In genomic region chr2:179863266-179863665, GRCm38 (mm10) we compare ENCODE assay signal across 12 mouse cellular contexts.
DNase-seq lines count a peak whose midpoint lies in the region; ATAC-seq and TF ChIP-seq lines count a peak whose summit lies in the region.
"Had no signal": no experiment of that assay in that cellular context is flagged by ENCODE, and none has a peak within 500 bp of the region (broad histone marks: within the 10 kb centered on the region; RNA-seq: fewer than 3 reads in every experiment).

No protein-coding gene starts in this region.

- 0 out of 2 replicates have a peak, but pooled peaks have one; percentile 26 for TF ChIP-seq CTCF in cerebellum, adult 2 months (IDR thresholded peaks at IDR 0.05; ENCODE audit: borderline replicate concordance, insufficient read depth, low read depth, low read length)
- TF ChIP-seq CTCF in kidney, postnatal 0 days (IDR thresholded peaks at IDR 0.05; ENCODE audit: low read depth) = peak; percentile 67

- DNase-seq in cerebellum, adult 2 months = no peak
- DNase-seq in kidney, postnatal 0 days (ENCODE audit: low spot score) = no peak
- DNase-seq in kidney, postnatal 25 days = no peak
- peak; percentile 29 for DNase-seq in A20 (ENCODE audit: low read depth, low spot score)
- peak; percentile 37 for DNase-seq in embryonic facial prominence, embryonic 10.5 days (ENCODE audit: low spot score)
- DNase-seq in frontal cortex, adult 2 months (ENCODE audit: extremely low spot score in 1 of 2, low spot score in 1 of 2) = no peak
- DNase-seq in spleen, postnatal 14 days (ENCODE audit: low spot score in 2 of 2) = no peak
- DNase-seq: adrenal gland, postnatal 25 days; layer of hippocampus, adult 9-11 months had no signal

- H3K27ac ChIP-seq in cerebellum, adult 2 months (ENCODE audit: insufficient read depth, low read length) = no peak overlapping the region
- H3K27ac ChIP-seq in kidney, postnatal 0 days = no peak overlapping the region
- H3K27ac ChIP-seq in embryonic facial prominence, embryonic 10.5 days (replicated peaks) = no peak overlapping the region
- H3K27ac ChIP-seq: heart, embryonic 10.5 days; lung, embryonic 15.5 days had no signal

- no peak for TF ChIP-seq POLR2A in cerebellum, adult 2 months (IDR thresholded peaks at IDR 0.05; ENCODE audit: borderline replicate concordance, insufficient read depth, low read length)

- H3K4me3 ChIP-seq in cerebellum, adult 2 months (replicated peaks; ENCODE audit: insufficient read depth, low read depth, low read length) = no peak overlapping the region
- H3K4me3 ChIP-seq in kidney, postnatal 0 days (replicated peaks; ENCODE audit: low read depth, low read length) = no peak overlapping the region
- H3K4me3 ChIP-seq in embryonic facial prominence, embryonic 10.5 days = no peak overlapping the region
- H3K4me3 ChIP-seq: heart, embryonic 10.5 days; lung, embryonic 15.5 days had no signal

- H3K36me3 ChIP-seq in kidney, postnatal 0 days (ENCODE audit: insufficient read depth, low read length) = no peaks in the 10 kb centered on the region
- no peaks in the 10 kb centered on the region for H3K36me3 ChIP-seq in embryonic facial prominence, embryonic 10.5 days (replicated peaks)
- H3K36me3 ChIP-seq: heart, embryonic 10.5 days; lung, embryonic 15.5 days had no signal

- WGBS in cerebellum, adult 2 months = 79% methylated on average over 3 of the region's 3 CpGs
- WGBS in kidney, postnatal 0 days = 70% methylated on average over 3 of the region's 3 CpGs
- WGBS in embryonic facial prominence, embryonic 10.5 days = 69% methylated on average over 3 of the region's 3 CpGs

- peaks cover 12% of the 10 kb centered on the region for H3K4me1 ChIP-seq in cerebellum, adult 2 months (ENCODE audit: control insufficient read depth, insufficient read depth, low read length)
- no peaks in the 10 kb centered on the region for H3K4me1 ChIP-seq in kidney, postnatal 0 days (replicated peaks; ENCODE audit: insufficient read depth, low read length)
- peaks cover 13% of the 10 kb centered on the region for H3K4me1 ChIP-seq in embryonic facial prominence, embryonic 10.5 days

- no peak overlapping the region for H3K4me2 ChIP-seq in kidney, postnatal 0 days (ENCODE audit: low read length)
- H3K4me2 ChIP-seq: lung, embryonic 15.5 days had no signal

- no peak for ATAC-seq in cerebellum, adult (ENCODE audit: insufficient number of reproducible peaks, low FRiP score, low TSS enrichment)
- ATAC-seq in kidney, postnatal 0 days (replicated peaks; ENCODE audit: low FRiP score, low read depth) = no peak

- H3K27me3 ChIP-seq in cerebellum, adult 2 months (ENCODE audit: control insufficient read depth, insufficient read depth, low read length) = no peaks in the 10 kb centered on the region
- no peaks in the 10 kb centered on the region for H3K27me3 ChIP-seq in kidney, postnatal 0 days (ENCODE audit: insufficient read depth, low read length)
- 0 out of 2 replicates have a peak, but pooled peaks cover 4% of the 10 kb centered on the region for H3K27me3 ChIP-seq in embryonic facial prominence, embryonic 10.5 days (replicated peaks; ENCODE audit: low read depth, poor library complexity, severe bottlenecking)
- H3K27me3 ChIP-seq: lung, embryonic 15.5 days had no signal

- H3K9ac ChIP-seq in kidney, postnatal 0 days (ENCODE audit: low read depth, low read length) = no peak overlapping the region
- H3K9ac ChIP-seq: lung, embryonic 15.5 days had no signal

- H3K9me3 ChIP-seq in kidney, postnatal 0 days (replicated peaks; ENCODE audit: low read length) = no peaks in the 10 kb centered on the region
- H3K9me3 ChIP-seq in embryonic facial prominence, embryonic 10.5 days = no peaks in the 10 kb centered on the region
- H3K9me3 ChIP-seq: heart, embryonic 10.5 days; lung, embryonic 15.5 days had no signal

Comparison
In these comparisons a context has a peak if more than half of its experiments do, and no peak if none do; other contexts are left out.
1. DNase-seq: peak in A20 (single experiment) and embryonic facial prominence, embryonic 10.5 days (single experiment); none in cerebellum, adult 2 months (0 of 2), kidney, postnatal 0 days (single experiment), kidney, postnatal 25 days (0 of 2), frontal cortex, adult 2 months (0 of 2) and spleen, postnatal 14 days (0 of 2).